Mouse (Mus musculus): Measurements from ENCODE around the gene Lztr1. TPM values are rescaled to one million over a fixed set of nuclear protein-coding genes. Genes with fewer than 3 reads are reported as not detected.

Gene Lztr1
- polyA plus RNA-seq, 1 experiment from 2014 or later = 113 TPM

DNA sequence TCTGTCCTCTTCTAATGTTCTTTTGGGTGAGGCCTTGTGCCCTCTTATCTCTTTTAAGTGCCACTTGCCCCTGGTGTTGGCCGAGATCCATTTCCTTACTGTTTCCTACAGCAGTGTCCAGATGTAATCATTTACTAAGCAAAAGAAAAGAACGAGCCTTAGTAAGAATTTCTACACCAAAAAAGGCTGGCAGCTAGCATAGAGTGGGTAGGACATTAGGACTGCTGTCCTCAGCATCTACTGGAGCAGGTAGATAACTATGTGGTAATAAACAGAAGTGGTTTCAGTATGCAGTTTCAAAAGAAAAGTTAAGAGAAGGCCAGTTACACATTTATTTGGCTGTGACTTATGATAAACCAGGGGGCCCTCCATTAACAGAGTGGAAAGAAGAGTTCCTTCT lies 2.2 kb downstream of the Lztr1 start:
- H3K4me1 ChIP-seq = peaks cover 13% of the 10 kb centered on the region
- no peak for ATAC-seq (ENCODE audit: low FRiP score)
- H3K4me2 ChIP-seq (replicated peaks) = no peak overlapping the region
- no peaks in the 10 kb centered on the region for H3K9me3 ChIP-seq (replicated peaks)
- no peaks in the 10 kb centered on the region for H3K27me3 ChIP-seq
- no peak overlapping the region for H3K9ac ChIP-seq
- no peak overlapping the region for H3K4me3 ChIP-seq
- peaks cover 34% of the 10 kb centered on the region for H3K36me3 ChIP-seq
- WGBS = 78% methylated on average over 2 of the region's 2 CpGs
- H3K27ac ChIP-seq = no peak overlapping the region

DNA sequence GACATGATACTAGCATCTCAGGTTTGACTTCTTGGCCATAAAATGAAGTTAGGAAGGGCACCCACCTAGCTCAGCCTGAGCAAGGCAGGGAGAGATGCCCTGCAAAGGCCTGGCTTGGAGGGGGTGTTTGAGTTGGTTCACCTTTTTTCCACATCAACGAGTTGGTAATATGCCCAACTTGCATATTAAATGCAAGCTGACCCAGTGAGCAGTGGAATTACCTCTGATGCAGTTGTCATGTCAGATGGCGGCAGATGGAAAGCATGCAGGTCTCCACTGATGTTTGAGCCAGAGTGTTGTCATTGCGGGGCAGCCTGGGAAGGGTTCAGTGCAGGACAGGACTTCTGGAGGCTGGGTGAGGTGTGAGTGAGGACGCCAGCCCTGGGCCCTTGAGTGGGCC lies 2.9 kb downstream of the Lztr1 start:
- H3K4me2 ChIP-seq (replicated peaks) = no peak overlapping the region
- H3K9ac ChIP-seq = no peak overlapping the region
- peaks cover 41% of the 10 kb centered on the region for H3K36me3 ChIP-seq
- no peak for ATAC-seq (ENCODE audit: low FRiP score)
- no peak overlapping the region for H3K4me3 ChIP-seq
- WGBS = 92% methylated on average over 4 of the region's 4 CpGs
- no peaks in the 10 kb centered on the region for H3K9me3 ChIP-seq (replicated peaks)
- H3K27me3 ChIP-seq = no peaks in the 10 kb centered on the region
- no peak overlapping the region for H3K27ac ChIP-seq
- H3K4me1 ChIP-seq = peaks cover 13% of the 10 kb centered on the region

DNA sequence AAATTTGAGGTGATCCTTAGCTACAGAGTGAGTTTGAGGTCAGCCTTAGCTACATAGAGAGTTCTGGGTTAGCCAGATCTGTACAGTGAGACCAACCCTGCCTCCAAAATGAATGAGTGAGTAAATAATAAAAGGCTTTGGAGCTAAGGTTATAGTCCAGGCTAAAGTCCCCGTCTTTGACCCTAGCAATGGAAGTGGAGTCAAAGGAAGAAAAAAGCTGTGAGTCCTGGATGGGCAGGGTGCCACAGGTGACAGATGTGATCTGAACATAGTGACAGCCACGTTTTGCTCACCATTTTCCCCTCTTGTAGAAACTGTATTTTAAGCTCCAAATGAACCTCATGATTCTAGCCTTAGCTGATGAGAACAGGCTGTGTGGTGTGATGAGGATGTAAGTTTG lies 10.4 kb downstream of the Lztr1 start:
- Histone ChIP-seq H3K9ac (no peak overlapping the region), H3K4me2 (replicated peaks) (no peak overlapping the region), H3K9me3 (replicated peaks) (no peaks in the 10 kb centered on the region), H3K4me1 (no peaks in the 10 kb centered on the region), H3K27me3 (no peaks in the 10 kb centered on the region), H3K36me3 (peaks cover 91% of the 10 kb centered on the region), H3K27ac (no peak overlapping the region), H3K4me3 (no peak overlapping the region)
- no peak for ATAC-seq (ENCODE audit: low FRiP score)
- WGBS = 81% methylated on average over 2 of the region's 2 CpGs

DNA sequence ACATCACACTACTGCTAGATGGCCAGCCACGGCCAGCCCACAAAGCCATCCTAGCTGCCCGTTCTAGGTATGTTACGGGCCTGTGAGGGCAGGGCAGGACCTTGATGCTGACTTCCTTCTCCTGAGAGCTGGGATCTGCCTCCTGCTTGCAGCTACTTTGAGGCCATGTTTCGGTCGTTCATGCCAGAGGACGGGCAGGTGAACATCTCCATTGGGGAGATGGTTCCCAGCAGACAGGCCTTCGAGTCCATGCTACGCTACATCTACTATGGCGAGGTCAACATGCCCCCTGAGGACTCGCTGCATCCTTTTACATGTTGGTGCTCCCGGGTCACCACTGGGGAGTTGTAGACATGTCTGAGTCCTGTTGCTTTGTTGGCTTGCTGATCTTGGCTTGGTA lies 15.7 kb downstream of the Lztr1 start:
- no peak overlapping the region for H3K27ac ChIP-seq
- H3K27me3 ChIP-seq = no peaks in the 10 kb centered on the region
- H3K9ac ChIP-seq = no peak overlapping the region
- 95% methylated on average over 11 of the region's 11 CpGs for WGBS
- H3K4me3 ChIP-seq = no peak overlapping the region
- no peaks in the 10 kb centered on the region for H3K9me3 ChIP-seq (replicated peaks)
- no peaks in the 10 kb centered on the region for H3K4me1 ChIP-seq
- peaks cover 95% of the 10 kb centered on the region for H3K36me3 ChIP-seq
- H3K4me2 ChIP-seq (replicated peaks) = no peak overlapping the region
- ATAC-seq (ENCODE audit: low FRiP score) = no peak

DNA sequence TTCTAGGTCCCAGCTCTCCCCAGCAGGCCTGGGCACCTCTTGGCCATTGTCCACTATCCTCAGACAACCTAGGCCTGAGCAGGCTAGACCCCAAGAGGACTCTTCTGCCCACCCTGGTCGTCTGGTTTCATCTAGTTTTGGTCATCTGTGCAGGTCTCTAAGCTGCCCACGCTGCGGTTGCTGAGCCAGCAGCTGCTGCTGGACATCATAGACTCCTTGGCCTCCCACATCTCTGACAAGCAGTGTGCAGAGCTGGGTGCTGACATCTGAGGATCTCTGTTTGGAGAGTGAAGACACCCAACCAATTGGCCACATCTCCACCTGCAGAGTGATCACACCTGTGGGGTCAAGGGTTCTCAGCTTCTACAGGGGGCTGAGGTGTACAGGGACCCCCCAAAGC lies 17.0 kb downstream of the Lztr1 start:
- peaks cover 82% of the 10 kb centered on the region for H3K36me3 ChIP-seq
- 92% methylated on average over 3 of the region's 3 CpGs for WGBS

DNA sequence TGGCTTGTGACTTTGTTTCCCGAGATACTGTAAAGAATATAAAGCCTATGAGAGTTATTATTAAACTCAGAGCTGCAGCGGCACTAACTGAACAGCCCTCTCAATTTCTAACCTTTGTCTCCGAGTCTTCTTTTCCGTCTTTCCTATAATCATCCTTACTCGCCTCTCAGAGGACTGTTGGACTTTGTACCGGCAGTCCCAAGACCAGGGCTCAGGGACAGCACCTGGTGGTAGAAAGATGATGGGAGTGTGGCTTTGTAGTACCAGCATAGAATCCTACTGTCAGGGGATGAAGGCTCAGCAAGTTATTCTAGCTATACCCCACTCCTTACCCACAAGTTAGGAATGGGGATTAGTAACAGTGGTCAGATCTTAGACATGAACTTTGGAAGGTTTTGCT lies 17.7 kb downstream of the Lztr1 start:
- Histone ChIP-seq H3K4me2 (replicated peaks) (no peak overlapping the region), H3K4me1 (peaks cover 9% of the 10 kb centered on the region), H3K4me3 (no peak overlapping the region), H3K9me3 (replicated peaks) (no peaks in the 10 kb centered on the region), H3K36me3 (peaks cover 75% of the 10 kb centered on the region), H3K9ac (no peak overlapping the region), H3K27ac (no peak overlapping the region), H3K27me3 (no peaks in the 10 kb centered on the region)
- ATAC-seq (ENCODE audit: low FRiP score) = no peak
- 93% methylated on average over 6 of the region's 6 CpGs for WGBS

More for the DNA sequence above, 17.0 kb downstream of the Lztr1 start:
- H3K4me2 ChIP-seq (replicated peaks) = no peak overlapping the region
- H3K27me3 ChIP-seq = no peaks in the 10 kb centered on the region
- no peak for ATAC-seq (ENCODE audit: low FRiP score)
- no peaks in the 10 kb centered on the region for H3K9me3 ChIP-seq (replicated peaks)
- H3K4me1 ChIP-seq = peaks cover 9% of the 10 kb centered on the region
- no peak overlapping the region for H3K9ac ChIP-seq
- H3K4me3 ChIP-seq = no peak overlapping the region
- no peak overlapping the region for H3K27ac ChIP-seq

DNA sequence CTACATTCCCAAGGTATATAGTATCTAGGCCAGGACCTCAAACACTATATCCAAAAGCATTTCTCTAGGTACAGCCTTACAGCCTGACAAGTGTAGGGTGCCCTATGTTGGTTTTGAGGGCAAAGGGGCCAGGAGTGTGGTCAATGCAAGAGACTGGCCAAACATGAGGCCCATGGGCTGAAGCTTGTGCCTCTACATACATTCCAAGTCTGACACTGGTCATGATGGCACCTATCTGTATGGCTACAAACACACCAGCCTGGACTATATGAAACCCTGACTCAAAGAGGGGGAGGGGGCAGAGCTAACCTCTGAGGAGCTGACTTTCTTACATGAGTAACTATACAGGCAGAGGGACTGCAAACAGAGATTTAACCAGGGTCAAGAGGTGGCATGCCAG lies 19.1 kb downstream of the Lztr1 start:
- no peak overlapping the region for H3K4me2 ChIP-seq (replicated peaks)
- peaks cover 61% of the 10 kb centered on the region for H3K36me3 ChIP-seq
- no peaks in the 10 kb centered on the region for H3K9me3 ChIP-seq (replicated peaks)
- no peak overlapping the region for H3K9ac ChIP-seq
- peaks cover 17% of the 10 kb centered on the region for H3K4me1 ChIP-seq
- H3K27me3 ChIP-seq = no peaks in the 10 kb centered on the region
- H3K27ac ChIP-seq = no peak overlapping the region
- no peak overlapping the region for H3K4me3 ChIP-seq
- ATAC-seq (ENCODE audit: low FRiP score) = no peak

DNA sequence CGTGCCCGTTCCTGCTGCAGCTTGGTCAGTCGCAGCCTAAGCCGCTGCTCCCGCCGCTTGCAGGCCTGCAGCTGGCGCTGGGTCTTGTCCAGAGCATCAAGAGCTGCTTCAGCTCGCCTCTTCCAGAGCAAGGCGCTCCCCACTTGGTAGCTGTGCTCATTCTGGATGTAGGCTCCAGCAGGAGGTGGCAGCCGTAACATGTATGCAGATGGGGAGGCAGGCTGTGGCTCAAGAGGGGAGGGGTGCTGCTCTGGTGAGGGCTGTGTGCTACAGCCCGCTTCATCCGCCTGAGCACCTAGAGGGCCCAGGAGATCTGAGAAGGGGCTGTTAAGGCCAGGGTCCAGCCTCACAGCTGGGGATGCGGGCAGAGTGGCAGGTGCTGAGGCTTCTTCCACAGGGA lies 19.8 kb downstream of the Lztr1 start:
- no peaks in the 10 kb centered on the region for H3K27me3 ChIP-seq
- H3K36me3 ChIP-seq = peaks cover 54% of the 10 kb centered on the region
- ATAC-seq (ENCODE audit: low FRiP score) = no peak
- 87% methylated on average over 13 of the region's 13 CpGs for WGBS
- no peak overlapping the region for H3K27ac ChIP-seq
- H3K9ac ChIP-seq = no peak overlapping the region
- no peak overlapping the region for H3K4me3 ChIP-seq
- H3K9me3 ChIP-seq (replicated peaks) = no peaks in the 10 kb centered on the region
- H3K4me2 ChIP-seq (replicated peaks) = no peak overlapping the region
- H3K4me1 ChIP-seq = peaks cover 17% of the 10 kb centered on the region

DNA sequence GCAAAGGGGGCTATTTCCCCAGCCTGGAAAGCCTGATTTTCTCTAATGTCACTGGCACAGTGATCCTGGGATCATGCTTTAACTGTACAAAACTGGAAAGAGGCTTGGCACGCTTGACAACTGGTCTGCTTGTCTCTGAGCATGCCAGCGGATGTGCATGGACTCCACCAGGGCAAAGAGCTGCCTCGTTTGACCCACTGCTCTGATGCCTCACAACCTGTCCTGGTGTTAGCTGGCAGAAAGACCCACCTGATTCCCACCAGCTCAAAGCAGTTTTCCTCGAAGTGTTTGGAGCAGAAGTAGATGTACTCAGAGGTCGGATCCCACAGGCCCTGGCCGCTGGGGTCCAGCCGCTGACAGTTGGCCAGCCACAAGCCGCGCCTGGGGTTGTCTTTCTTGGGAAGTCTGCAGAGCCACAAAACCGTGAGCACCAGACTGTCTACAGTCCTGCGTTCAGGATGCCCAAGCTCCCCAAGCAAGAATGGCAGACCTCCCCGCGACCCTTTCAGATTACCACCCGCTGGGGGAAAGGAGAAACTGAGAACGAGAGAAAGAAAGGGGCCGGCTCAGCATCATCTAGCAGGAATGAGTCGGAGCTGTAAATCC lies 21.6 kb downstream of the Lztr1 start:
- peak; percentile 6 for ATAC-seq (ENCODE audit: low FRiP score)

DNA sequence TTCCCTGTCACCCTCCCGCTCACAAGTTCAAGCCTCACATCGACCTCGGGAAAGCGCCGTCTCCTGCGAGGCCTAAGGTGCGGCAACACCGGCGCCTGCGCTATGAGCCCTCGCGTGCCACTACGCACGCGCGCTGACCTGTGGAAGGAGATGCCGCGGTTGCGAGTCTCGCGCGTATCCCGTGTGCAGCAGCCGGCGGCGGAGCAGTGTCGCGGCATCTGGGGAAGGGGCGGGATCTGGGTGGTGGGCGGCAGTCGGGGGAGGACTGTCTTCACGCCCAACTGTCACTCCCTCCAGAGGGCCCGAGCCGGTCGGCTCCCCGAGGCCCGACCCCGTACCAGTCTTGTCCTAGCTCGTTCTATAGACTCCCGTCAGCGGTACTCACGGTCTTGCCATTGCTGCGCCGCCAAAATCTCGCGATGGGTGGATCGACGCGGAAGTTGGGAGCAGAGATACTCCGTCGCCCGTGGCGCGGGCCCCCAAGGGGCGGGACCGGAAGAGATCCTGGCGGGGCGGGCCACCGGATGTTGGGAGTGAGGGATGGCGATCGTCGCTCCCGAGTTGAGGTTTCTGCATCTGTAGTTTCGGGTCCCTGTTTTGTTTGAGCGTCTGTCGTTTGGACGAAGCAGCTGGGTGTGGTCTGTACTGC lies 22.3 kb downstream of the Lztr1 start, which contains the start of gene Thap7:
TSS of gene Thap7 (minus strand) at position 497 of the 649 bp plus-strand sequence.
- H3K9me3 ChIP-seq (replicated peaks) = no peaks in the 10 kb centered on the region
- peaks cover 33% of the 10 kb centered on the region for H3K36me3 ChIP-seq
- under 1% methylated on average over 67 of the region's 67 CpGs for WGBS
- H3K27ac ChIP-seq = peak within 1 kb of the TSS; percentile 96
- peak within 1 kb of the TSS; percentile 87 for H3K9ac ChIP-seq
- H3K4me3 ChIP-seq = peak within 1 kb of the TSS; percentile 70
- no peaks in the 10 kb centered on the region for H3K27me3 ChIP-seq
- H3K4me2 ChIP-seq (replicated peaks) = peak within 1 kb of the TSS; percentile 90
- ATAC-seq (ENCODE audit: low FRiP score) = peak; percentile 97
- H3K4me1 ChIP-seq = peaks cover 17% of the 10 kb centered on the region

More for the DNA sequence above, 21.6 kb downstream of the Lztr1 start:
- H3K4me3 ChIP-seq = peak overlapping the region; percentile 70
- H3K27ac ChIP-seq = peak overlapping the region; percentile 96
- peaks cover 17% of the 10 kb centered on the region for H3K4me1 ChIP-seq
- WGBS = 20% methylated on average over 17 of the region's 17 CpGs
- peak overlapping the region; percentile 87 for H3K9ac ChIP-seq
- peaks cover 40% of the 10 kb centered on the region for H3K36me3 ChIP-seq
- no peaks in the 10 kb centered on the region for H3K27me3 ChIP-seq
- peak overlapping the region; percentile 90 for H3K4me2 ChIP-seq (replicated peaks)
- no peaks in the 10 kb centered on the region for H3K9me3 ChIP-seq (replicated peaks)

DNA sequence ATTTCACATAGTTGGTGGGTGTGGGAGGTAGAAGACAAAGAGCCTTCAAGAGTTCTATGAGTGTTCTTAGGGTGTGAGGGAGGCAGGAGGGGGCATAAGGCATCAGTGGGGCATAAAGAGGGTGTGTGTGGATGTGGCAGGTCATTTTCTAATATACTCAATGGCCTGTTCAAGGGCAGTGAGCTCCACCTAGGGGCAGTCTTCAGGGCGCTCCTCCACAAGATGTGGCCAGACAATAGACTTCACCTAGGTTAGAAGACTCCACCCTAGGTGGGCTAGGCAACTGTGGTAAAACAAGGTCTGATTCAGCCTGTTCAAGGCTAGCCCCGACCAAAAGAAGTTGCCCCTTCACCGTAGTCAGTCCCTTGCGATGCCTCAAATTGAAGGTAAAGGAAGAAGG lies 23.8 kb downstream of the Lztr1 start:
- Histone ChIP-seq H3K4me3 (no peak overlapping the region), H3K27me3 (no peaks in the 10 kb centered on the region), H3K4me1 (peaks cover 17% of the 10 kb centered on the region), H3K27ac (no peak overlapping the region), H3K4me2 (replicated peaks) (0 out of 2 replicates have a peak overlapping the region, but pooled peaks have one; percentile 90), H3K9ac (no peak overlapping the region), H3K36me3 (peaks cover 18% of the 10 kb centered on the region), H3K9me3 (replicated peaks) (no peaks in the 10 kb centered on the region)
- WGBS = 43% methylated on average over 4 of the region's 4 CpGs
- no peak for ATAC-seq (ENCODE audit: low FRiP score)

DNA sequence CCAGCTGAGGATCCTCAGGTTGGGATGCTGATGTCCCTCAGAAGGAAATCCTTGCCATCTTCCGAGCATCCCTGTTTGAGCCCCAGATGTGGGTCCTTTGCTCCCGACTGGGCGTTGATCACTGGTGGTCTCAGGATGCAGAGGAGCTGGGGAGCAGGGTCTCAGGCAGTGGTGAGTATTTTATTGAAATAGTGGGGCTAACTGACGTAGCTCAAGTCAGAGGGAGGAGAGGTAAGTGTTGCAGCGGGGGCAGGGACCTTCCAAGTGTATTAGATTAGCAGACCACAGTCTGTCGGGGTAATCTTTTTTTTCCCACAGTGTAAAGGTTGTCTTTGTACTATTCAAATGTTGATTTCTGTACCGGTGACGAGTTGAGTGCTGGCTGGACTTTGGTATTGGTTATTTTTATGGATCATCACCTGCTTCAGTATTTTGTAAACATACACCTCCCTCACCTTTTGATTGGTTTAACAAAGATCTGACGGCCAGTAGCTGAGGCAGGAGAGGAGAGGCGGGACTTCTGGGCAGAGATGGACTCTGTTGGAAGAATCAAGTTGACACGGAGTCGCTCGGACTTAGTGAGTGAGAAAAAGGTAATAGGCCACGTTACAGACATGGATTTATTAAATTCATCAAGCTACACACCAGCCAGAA lies 24.3 kb downstream of the Lztr1 start:
- Histone ChIP-seq H3K4me3 (no peak overlapping the region), H3K36me3 (peaks cover 12% of the 10 kb centered on the region), H3K27ac (no peak overlapping the region), H3K4me2 (replicated peaks) (no peak overlapping the region), H3K9me3 (replicated peaks) (no peaks in the 10 kb centered on the region), H3K9ac (no peak overlapping the region), H3K27me3 (no peaks in the 10 kb centered on the region), H3K4me1 (peaks cover 17% of the 10 kb centered on the region)
- no peak for ATAC-seq (ENCODE audit: low FRiP score)
- WGBS = 71% methylated on average over 14 of the region's 14 CpGs

Measured in hindbrain, embryonic 12.5 days (tissue).